Mouse (Mus musculus) megakaryocyte-erythroid progenitor cell, adult 5-6 weeks (primary cell): ENCODE measurements around the gene Vmn1r229. TPM values are rescaled to one million over a fixed set of nuclear protein-coding genes. Genes with fewer than 3 reads are reported as not detected.

Experiments
- ATAC-seq: replicated peaks from 2 replicates; pipeline ENCODE4 v1.8.0; 2016; ENCODE audit warnings: mild to moderate bottlenecking, inconsistent platforms; ENCODE audit not compliant: severe bottlenecking, poor library complexity, low FRiP score, low TSS enrichment
- total RNA-seq, 2 experiments: library from RNA; stranded (forward) in 1 of 2; stranded (reverse) in 1 of 2; fragments of 200-1000, 215-1000 nt in 1 of 2; fragments of >200 nt in 1 of 2; fragmentation: Nextera tagmentation in 1 of 2; gene quantifications; 2 replicates each; pipeline ENCODE4 v1.2.3; 2014 to 2017

The Vmn1r229 gene
- total RNA-seq (2014; fragmentation: Nextera tagmentation), result not detected in 2 replicates
- not detected in 2 replicates for total RNA-seq (2017)

DNA sequence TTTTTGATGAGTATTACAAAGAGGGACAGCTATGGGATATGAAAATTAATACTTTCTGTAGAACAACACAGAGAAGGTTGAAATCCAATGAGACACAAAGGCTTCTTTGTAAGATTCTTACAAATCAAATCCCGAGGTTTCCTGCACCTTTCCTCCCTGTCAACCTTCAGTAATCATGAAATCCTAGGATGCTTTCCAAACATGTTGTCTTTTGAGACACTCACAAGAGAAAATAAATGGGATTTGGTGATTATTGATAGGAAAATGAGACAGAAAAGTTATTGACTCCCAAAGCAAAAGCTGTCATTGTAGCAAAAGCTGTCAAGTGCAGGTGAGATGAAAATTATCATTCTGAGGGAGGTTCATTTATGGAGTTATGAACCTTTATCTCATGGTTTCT is at the start of gene Vmn1r229:
Gene Vmn1r229 (plus strand): TSS at position 301 of the 400 bp plus-strand sequence.
- ATAC-seq, result no peak

DNA sequence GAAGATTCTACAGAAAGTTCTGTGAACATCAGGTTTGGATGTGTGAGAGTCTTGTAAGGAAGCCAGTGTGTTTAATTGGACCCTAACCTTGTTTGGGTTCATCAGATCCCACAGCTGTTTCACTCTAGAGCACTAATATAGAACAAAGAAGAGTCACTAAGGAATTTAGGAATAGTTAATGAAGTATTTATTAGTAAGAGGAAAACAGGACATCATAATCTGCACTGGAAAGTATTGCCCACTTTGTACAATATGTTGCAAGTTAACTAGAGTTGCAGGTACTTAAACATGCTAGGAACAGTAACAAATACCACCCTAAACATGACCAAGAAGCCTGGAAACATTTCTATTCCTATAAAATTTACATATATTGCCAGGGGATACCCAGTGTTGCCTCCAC is 25.3 kb upstream of the Vmn1r229 start, which contains the start of gene Vmn1r228:
Gene Vmn1r228 (minus strand): TSS at position 101 of the 400 bp plus-strand sequence.
- no peak for ATAC-seq

DNA sequence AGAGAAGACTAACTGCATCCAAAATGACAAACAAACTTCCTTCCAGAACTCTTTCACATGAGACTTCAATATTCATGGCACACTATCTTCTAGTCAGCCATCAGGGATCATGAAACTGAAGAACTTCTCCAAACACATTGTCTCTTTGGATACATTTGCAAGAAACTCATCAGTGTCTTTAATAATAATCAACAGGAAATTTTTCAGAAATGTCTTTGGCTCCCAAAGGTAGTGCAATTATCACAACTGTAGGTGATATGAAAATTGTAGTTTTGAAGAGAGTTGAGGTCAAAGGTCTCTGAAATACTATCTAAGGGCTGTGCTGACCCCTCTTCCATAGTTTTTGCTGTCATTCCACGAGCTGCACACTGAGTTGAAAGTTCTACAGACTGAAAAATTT is 28.8 kb downstream of the Vmn1r229 start, which contains the start of gene Vmn1r230:
Gene Vmn1r230 (plus strand): TSS at position 301 of the 400 bp plus-strand sequence.
- ATAC-seq, result no peak

Other genes with a start within 250 kb of the Vmn1r229 start
- gene Vmn2r109, start 246.8 kb upstream of the Vmn1r229 start, total RNA-seq (2014; fragmentation: Nextera tagmentation), result not detected in 2 replicates
- gene Vmn2r109, start 246.8 kb upstream of the Vmn1r229 start, total RNA-seq (2017), result not detected in 2 replicates
- not detected in 2 replicates for gene Vmn2r110, start 215.1 kb upstream of the Vmn1r229 start, total RNA-seq (2014; fragmentation: Nextera tagmentation)
- gene Vmn2r110, start 215.1 kb upstream of the Vmn1r229 start, total RNA-seq (2017), result under 0.01 TPM in 1 of 2 replicates, not detected in the other
- gene Fpr-rs3, start 186.7 kb upstream of the Vmn1r229 start, total RNA-seq (2014; fragmentation: Nextera tagmentation), result not detected in 2 replicates
- gene Fpr-rs3, start 186.7 kb upstream of the Vmn1r229 start, total RNA-seq (2017), result not detected in 2 replicates
- gene Vmn1r226, start 128.7 kb upstream of the Vmn1r229 start, total RNA-seq (2014; fragmentation: Nextera tagmentation), result not detected in 2 replicates
- not detected in 2 replicates for gene Vmn1r226, start 128.7 kb upstream of the Vmn1r229 start, total RNA-seq (2017)
- gene Vmn1r227, start 81.7 kb upstream of the Vmn1r229 start, total RNA-seq (2014; fragmentation: Nextera tagmentation), result not detected in 2 replicates
- gene Vmn1r227, start 81.7 kb upstream of the Vmn1r229 start, total RNA-seq (2017), result not detected in 2 replicates
- gene Vmn1r228, start 25.4 kb upstream of the Vmn1r229 start, total RNA-seq (2014; fragmentation: Nextera tagmentation), result not detected in 2 replicates
- gene Vmn1r228, start 25.4 kb upstream of the Vmn1r229 start, total RNA-seq (2017), result not detected in 2 replicates
- gene Vmn1r230, start 28.9 kb downstream of the Vmn1r229 start, total RNA-seq (2014; fragmentation: Nextera tagmentation), result not detected in 2 replicates
- gene Vmn1r230, start 28.9 kb downstream of the Vmn1r229 start, total RNA-seq (2017), result not detected in 2 replicates
- gene Vmn1r231, start 93.5 kb downstream of the Vmn1r229 start, total RNA-seq (2014; fragmentation: Nextera tagmentation), result not detected in 2 replicates
- gene Vmn1r231, start 93.5 kb downstream of the Vmn1r229 start, total RNA-seq (2017), result not detected in 2 replicates
- gene Vmn1r232, start 108.2 kb downstream of the Vmn1r229 start, total RNA-seq (2014; fragmentation: Nextera tagmentation), result not detected in 2 replicates
- not detected in 2 replicates for gene Vmn1r232, start 108.2 kb downstream of the Vmn1r229 start, total RNA-seq (2017)
- gene Ppp2r1a, start 133.8 kb downstream of the Vmn1r229 start, total RNA-seq (2014; fragmentation: Nextera tagmentation), result 255 and 359 TPM in 2 replicates
- 156 and 200 TPM in 2 replicates for gene Ppp2r1a, start 133.8 kb downstream of the Vmn1r229 start, total RNA-seq (2017)
- gene Vmn1r233, start 184.9 kb downstream of the Vmn1r229 start, total RNA-seq (2014; fragmentation: Nextera tagmentation), result not detected in 2 replicates
- gene Vmn1r233, start 184.9 kb downstream of the Vmn1r229 start, total RNA-seq (2017), result not detected in 2 replicates
- gene Zfp160, start 197.3 kb downstream of the Vmn1r229 start, total RNA-seq (2014; fragmentation: Nextera tagmentation), result 30.8 and 31.7 TPM in 2 replicates
- gene Zfp160, start 197.3 kb downstream of the Vmn1r229 start, total RNA-seq (2017), result 25.4 and 39.1 TPM in 2 replicates